Mouse (Mus musculus): ENCODE measurements around the gene Zfp598.

GRCm38 (mm10) chr17:24644875-24645721, 24.4 kb upstream of the Zfp598 start:
- TF ChIP-seq CTCF (IDR thresholded peaks at IDR 0.05; ENCODE audit: low read depth, low read length) (no peak), POLR2A (IDR thresholded peaks at IDR 0.05; ENCODE audit: borderline replicate concordance, low read depth, low read length) (no peak)

Data from bone marrow macrophage, adult 2 months (primary cell).